Mouse (Mus musculus) fibroblast of lung, adult 2 months (primary cell): ENCODE data around the gene Strbp.

Experiments
- DNase-seq: peaks from one replicate; pipeline ENCODE4 v3.0.0-alpha.2; 2011; ENCODE audit warnings: low read depth

Gene Strbp

GRCm38 (mm10) chr2:37702301-37703172 lies 1.1 kb downstream of the Strbp start:
- no peak for DNase-seq

GRCm38 (mm10) chr2:37689064-37689615 lies 14.5 kb downstream of the Strbp start:
- no peak for DNase-seq

- DNase-seq = no peak
Observed at GRCm38 (mm10) chr2:37687031-37687430, 16.6 kb downstream of the Strbp start.

- no peak for DNase-seq
Observed at GRCm38 (mm10) chr2:37684864-37685263, 18.8 kb downstream of the Strbp start.

GRCm38 (mm10) chr2:37682197-37682811 lies 21.4 kb downstream of the Strbp start:
- no peak for DNase-seq

- no peak for DNase-seq
Observed at GRCm38 (mm10) chr2:37651086-37651485, 52.6 kb downstream of the Strbp start.

- DNase-seq = no peak
Observed at GRCm38 (mm10) chr2:37649590-37649989, 54.1 kb downstream of the Strbp start.

- DNase-seq = no peak
Observed at GRCm38 (mm10) chr2:37648966-37649365, 54.7 kb downstream of the Strbp start.

GRCm38 (mm10) chr2:37623343-37623742 lies 80.3 kb downstream of the Strbp start:
- no peak for DNase-seq

GRCm38 (mm10) chr2:37587919-37588318 lies 115.7 kb downstream of the Strbp start:
- no peak for DNase-seq

GRCm38 (mm10) chr2:37578185-37578584 lies 125.5 kb downstream of the Strbp start:
- no peak for DNase-seq

- no peak for DNase-seq
Observed at GRCm38 (mm10) chr2:37576661-37577060, 127.0 kb downstream of the Strbp start.

- DNase-seq = no peak
Observed at GRCm38 (mm10) chr2:37572141-37572540, 131.5 kb downstream of the Strbp start.

GRCm38 (mm10) chr2:37570703-37571102 lies 133.0 kb downstream of the Strbp start:
- DNase-seq = no peak

- no peak for DNase-seq
Observed at GRCm38 (mm10) chr2:37569888-37570287, 133.8 kb downstream of the Strbp start.

GRCm38 (mm10) chr2:37566035-37566434 lies 137.6 kb downstream of the Strbp start:
- DNase-seq = no peak

GRCm38 (mm10) chr2:37565579-37565978 lies 138.1 kb downstream of the Strbp start:
- no peak for DNase-seq

- no peak for DNase-seq
Observed at GRCm38 (mm10) chr2:37556366-37556765, 147.3 kb downstream of the Strbp start.

GRCm38 (mm10) chr2:37549346-37550012 lies 154.2 kb downstream of the Strbp start:
- DNase-seq = no peak

- DNase-seq = no peak
Observed at GRCm38 (mm10) chr2:37531639-37532038, 172.0 kb downstream of the Strbp start.

- no peak for DNase-seq
Observed at GRCm38 (mm10) chr2:37530766-37531165, 172.9 kb downstream of the Strbp start.

- no peak for DNase-seq
Observed at GRCm38 (mm10) chr2:37529397-37529796, 174.3 kb downstream of the Strbp start.

GRCm38 (mm10) chr2:37527587-37527986 lies 176.1 kb downstream of the Strbp start:
- DNase-seq = no peak
